Mouse (Mus musculus) neural tube, embryonic 13.5 days (tissue): ENCODE measurements around the gene Fsd1. TPM values are rescaled to one million over a fixed set of nuclear protein-coding genes. Genes with fewer than 3 reads are reported as not detected.

Source experiments
- ATAC-seq: fragments of 200-750 bp; cut with Nextera tagmentation; 2 replicates; pipeline ENCODE4 v1.8.0; 2017; ENCODE audit warnings: low read depth, mild to moderate bottlenecking, moderate TSS enrichment, moderate library complexity
- H3K27ac ChIP-seq: fragments of 300-500 bp; sonication (generic); replicated peaks from 2 replicates; pipeline ENCODE4 v1.5.1; 2015; ENCODE audit warnings: moderate library complexity, mild to moderate bottlenecking, inconsistent platforms
- H3K27me3 ChIP-seq: fragments of 300-500 bp; sonication (generic); 2 replicates; pipeline ENCODE4 v1.6.1; 2015; ENCODE audit warnings: mild to moderate bottlenecking, inconsistent platforms
- H3K36me3 ChIP-seq: fragments of 300-500 bp; sonication (generic); 2 replicates; pipeline ENCODE4 v1.6.1; 2015; ENCODE audit warnings: mild to moderate bottlenecking, inconsistent platforms
- H3K4me1 ChIP-seq: fragments of 300-500 bp; sonication (generic); replicated peaks from 2 replicates; pipeline ENCODE4 v1.6.1; 2015; ENCODE audit warnings: inconsistent platforms
- H3K4me2 ChIP-seq: fragments of 300-500 bp; sonication (generic); 2 replicates; pipeline ENCODE4 v1.6.1; 2015; ENCODE audit warnings: inconsistent platforms, mild to moderate bottlenecking, moderate library complexity
- H3K4me3 ChIP-seq: fragments of 300-500 bp; sonication (generic); 2 replicates; pipeline ENCODE4 v1.5.1; 2015; ENCODE audit warnings: mild to moderate bottlenecking, inconsistent platforms
- H3K9ac ChIP-seq: fragments of 300-500 bp; sonication (generic); 2 replicates; pipeline ENCODE4 v1.6.1; 2015; ENCODE audit warnings: moderate library complexity, mild to moderate bottlenecking, inconsistent platforms
- H3K9me3 ChIP-seq: fragments of 300-500 bp; sonication (generic); 2 replicates; pipeline ENCODE4 v1.6.1; 2016; ENCODE audit warnings: inconsistent platforms
- WGBS: fragments of 180-500 bp; shearing (Covaris S2); methylation state at CpG from one replicate; pipeline ENCODE4 v1.1.7; 2015; 5-methylcytosine and 5-hydroxymethylcytosine counted together
- polyA plus RNA-seq: library from polyadenylated mRNA; unstranded; fragments of >200 nt; fragmentation: Nextera tagmentation; extraction: Ambion mirVana; gene quantifications from 2 replicates; pipeline ENCODE4 v1.2.1, GENCODE M21; 2015

Fsd1 gene
- polyA plus RNA-seq, 1 experiment from 2014 or later, result 165 TPM

- Histone ChIP-seq H3K4me2 (peak overlapping the region; percentile 66), H3K9ac (peak overlapping the region; percentile 57), H3K9me3 (no peaks in the 10 kb centered on the region), H3K36me3 (0 out of 2 replicates have a peak, but pooled peaks cover 4% of the 10 kb centered on the region), H3K4me1 (peaks cover 40% of the 10 kb centered on the region), H3K4me3 (peak overlapping the region; percentile 44), H3K27me3 (peaks cover 20% of the 10 kb centered on the region), H3K27ac (peak overlapping the region; percentile 34)
- ATAC-seq, result peak; percentile 46
- WGBS, result under 1% methylated on average over 26 of the region's 26 CpGs
Measured at GRCm38 (mm10) chr17:55956129-55956528, 30.2 kb upstream of the Fsd1 start.

GRCm38 (mm10) chr17:55956591-55956990 lies 29.7 kb upstream of the Fsd1 start:
- Histone ChIP-seq H3K27ac (peak overlapping the region; percentile 34), H3K36me3 (peaks cover 8% of the 10 kb centered on the region; the same call in 1 of the 2 replicates), H3K4me3 (peak overlapping the region; percentile 44), H3K9me3 (no peaks in the 10 kb centered on the region), H3K9ac (peak overlapping the region; percentile 57), H3K4me1 (peaks cover 40% of the 10 kb centered on the region), H3K27me3 (peaks cover 20% of the 10 kb centered on the region), H3K4me2 (peak overlapping the region; percentile 66)
- no peak for ATAC-seq
- WGBS, result 38% methylated on average over 6 of the region's 6 CpGs

- Histone ChIP-seq H3K27me3 (peaks cover 20% of the 10 kb centered on the region), H3K4me1 (peaks cover 40% of the 10 kb centered on the region), H3K9ac (peak overlapping the region; percentile 57; the same call in 1 of the 2 replicates), H3K27ac (peak overlapping the region; percentile 25; the same call in 1 of the 2 replicates), H3K4me3 (no peak overlapping the region), H3K9me3 (no peaks in the 10 kb centered on the region), H3K4me2 (peak overlapping the region; percentile 66), H3K36me3 (peaks cover 14% of the 10 kb centered on the region)
- WGBS, result 16% methylated on average over 9 of the region's 9 CpGs
- ATAC-seq, result peak; percentile 32; the same call in 1 of the 2 replicates
Measured at GRCm38 (mm10) chr17:55957168-55957567, 29.1 kb upstream of the Fsd1 start.

DNA sequence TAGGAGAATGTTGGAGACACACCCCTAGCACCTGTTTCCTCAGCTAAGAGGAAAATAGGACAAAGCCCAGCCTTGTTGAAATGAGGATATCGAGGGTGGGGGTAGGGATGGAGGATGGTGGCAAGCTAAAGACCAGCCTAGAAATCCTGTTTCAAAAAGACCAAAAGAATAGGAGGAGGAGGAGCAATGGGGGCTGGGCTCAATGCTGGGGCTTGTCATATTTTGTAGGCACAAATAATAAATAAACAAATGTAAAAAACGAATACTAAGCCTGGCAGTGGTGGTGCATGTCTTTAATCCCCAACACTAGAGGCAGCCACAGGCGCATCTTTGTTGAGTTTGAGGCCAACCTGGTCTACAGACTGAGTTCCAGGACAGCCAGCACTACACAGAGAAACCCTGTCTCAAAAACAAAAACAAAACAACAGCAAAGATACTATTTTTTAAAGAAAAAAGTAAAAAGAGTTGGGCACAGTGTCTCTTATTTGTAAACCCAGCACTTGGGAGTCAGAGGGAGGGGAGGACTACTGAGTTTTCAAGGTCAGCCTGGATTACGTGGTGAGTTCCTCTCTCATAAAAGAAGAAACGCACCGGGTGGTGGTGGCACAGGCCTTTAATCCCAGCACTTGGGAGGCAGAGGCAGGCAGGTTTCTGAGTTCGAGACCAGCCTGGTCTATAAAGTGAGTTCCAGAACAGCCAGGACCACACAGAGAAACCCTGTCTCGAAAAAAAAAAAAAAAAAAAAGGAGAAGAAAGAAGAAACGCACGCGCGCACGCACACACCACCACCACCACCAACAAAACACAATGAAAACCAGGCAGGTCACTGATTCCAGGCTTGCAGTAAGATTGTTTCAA lies 28.4 kb upstream of the Fsd1 start:
- H3K27ac ChIP-seq, result peak overlapping the region; percentile 96
- H3K9me3 ChIP-seq, result no peaks in the 10 kb centered on the region
- peaks cover 41% of the 10 kb centered on the region for H3K4me1 ChIP-seq
- H3K27me3 ChIP-seq, result peaks cover 16% of the 10 kb centered on the region
- no peak for ATAC-seq
- WGBS, result 80% methylated on average over 13 of the region's 13 CpGs
- peak overlapping the region; percentile 51 for H3K4me3 ChIP-seq
- H3K9ac ChIP-seq, result peak overlapping the region; percentile 72
- H3K4me2 ChIP-seq, result peak overlapping the region; percentile 66
- peaks cover 18% of the 10 kb centered on the region for H3K36me3 ChIP-seq

DNA sequence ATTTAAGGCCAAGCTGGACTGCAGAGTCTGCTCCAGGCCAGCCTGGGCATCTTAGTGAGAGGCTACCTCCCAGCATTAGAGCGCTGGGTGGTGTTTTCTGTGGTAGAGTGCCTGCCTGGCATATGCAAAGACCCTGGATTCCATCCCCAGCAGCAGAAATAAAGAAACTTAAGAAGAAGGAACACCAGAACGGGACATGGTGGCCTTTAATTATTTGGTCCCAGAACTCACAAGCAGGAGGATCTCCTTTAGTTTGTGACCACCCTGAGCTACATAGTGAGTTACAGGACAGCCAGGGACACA lies 27.8 kb upstream of the Fsd1 start:
- Histone ChIP-seq H3K4me3 (peak overlapping the region; percentile 51), H3K27me3 (peaks cover 16% of the 10 kb centered on the region), H3K27ac (peak overlapping the region; percentile 96), H3K36me3 (peaks cover 24% of the 10 kb centered on the region), H3K4me1 (peaks cover 46% of the 10 kb centered on the region), H3K9ac (peak overlapping the region; percentile 72), H3K4me2 (peak overlapping the region; percentile 64), H3K9me3 (no peaks in the 10 kb centered on the region)
- 26% methylated on average over 2 of the region's 2 CpGs for WGBS
- no peak for ATAC-seq

DNA sequence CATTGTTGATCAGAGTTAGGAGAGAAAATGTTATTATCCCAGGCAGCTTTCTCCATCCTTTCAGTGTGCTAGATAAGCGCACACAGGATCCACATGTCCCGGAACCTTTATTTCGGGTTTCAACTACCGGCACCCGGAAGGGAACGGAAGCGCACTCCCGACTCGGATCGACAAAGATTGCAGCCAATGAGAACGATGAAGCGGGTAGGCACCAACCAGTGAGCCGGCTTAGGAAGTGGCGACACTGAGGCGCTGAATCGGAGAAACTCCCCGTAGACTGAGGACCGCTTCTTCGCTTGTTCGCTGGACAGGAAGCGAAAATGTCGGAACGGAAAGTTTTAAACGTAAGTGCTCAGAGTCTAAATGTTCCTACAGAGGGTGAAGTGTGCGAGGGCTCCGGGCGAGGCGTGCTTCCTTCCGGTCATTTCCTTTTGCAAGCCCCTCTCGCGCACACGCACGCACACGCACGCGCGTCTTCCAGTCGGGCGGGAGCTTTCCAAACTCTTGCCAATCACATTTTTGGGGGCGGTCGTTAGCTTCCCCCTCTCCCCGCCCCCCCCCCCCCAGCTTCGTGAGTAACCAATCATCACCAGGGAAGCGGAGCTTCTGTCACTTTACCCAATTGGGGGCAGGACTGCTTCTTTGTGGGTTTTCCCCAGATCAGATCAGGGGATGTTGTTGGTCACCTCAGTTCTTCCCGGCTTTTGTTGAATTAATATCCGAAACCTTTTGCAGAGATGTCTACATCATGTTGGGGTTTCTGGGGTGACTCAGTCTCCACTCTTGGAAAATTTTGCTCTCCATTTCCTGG lies 27.2 kb upstream of the Fsd1 start, which contains the start of gene Yju2:
TSS of gene Yju2 (plus strand) at position 182 of the 811 bp plus-strand sequence.
- WGBS, result under 1% methylated on average over 45 of the region's 46 CpGs
- Histone ChIP-seq H3K27me3 (peaks cover 15% of the 10 kb centered on the region), H3K36me3 (peaks cover 30% of the 10 kb centered on the region), H3K9me3 (no peaks in the 10 kb centered on the region), H3K4me3 (peak within 1 kb of the TSS; percentile 51), H3K27ac (peak within 1 kb of the TSS; percentile 96), H3K4me2 (peak within 1 kb of the TSS; percentile 64), H3K9ac (peak within 1 kb of the TSS; percentile 72), H3K4me1 (peaks cover 46% of the 10 kb centered on the region)
- peak; percentile 90 for ATAC-seq

- H3K4me2 ChIP-seq, result peak overlapping the region; percentile 64
- peak overlapping the region; percentile 96 for H3K27ac ChIP-seq
Measured at GRCm38 (mm10) chr17:55959946-55960740, 26.2 kb upstream of the Fsd1 start.

GRCm38 (mm10) chr17:55960791-55961190 lies 25.5 kb upstream of the Fsd1 start:
- no peak overlapping the region for H3K27ac ChIP-seq
- no peak for ATAC-seq
- H3K36me3 ChIP-seq, result peaks cover 45% of the 10 kb centered on the region
- no peak overlapping the region for H3K9ac ChIP-seq
- H3K27me3 ChIP-seq, result no peaks in the 10 kb centered on the region
- no peaks in the 10 kb centered on the region for H3K9me3 ChIP-seq
- peaks cover 42% of the 10 kb centered on the region for H3K4me1 ChIP-seq
- H3K4me2 ChIP-seq, result no peak overlapping the region
- no peak overlapping the region for H3K4me3 ChIP-seq

More at GRCm38 (mm10) chr17:55959946-55960740, 26.2 kb upstream of the Fsd1 start:
- Histone ChIP-seq H3K4me1 (peaks cover 46% of the 10 kb centered on the region), H3K9me3 (no peaks in the 10 kb centered on the region), H3K36me3 (peaks cover 40% of the 10 kb centered on the region), H3K4me3 (peak overlapping the region; percentile 51), H3K27me3 (peaks cover 4% of the 10 kb centered on the region), H3K9ac (peak overlapping the region; percentile 67)
- ATAC-seq, result no peak
- 78% methylated on average over 10 of the region's 10 CpGs for WGBS

DNA sequence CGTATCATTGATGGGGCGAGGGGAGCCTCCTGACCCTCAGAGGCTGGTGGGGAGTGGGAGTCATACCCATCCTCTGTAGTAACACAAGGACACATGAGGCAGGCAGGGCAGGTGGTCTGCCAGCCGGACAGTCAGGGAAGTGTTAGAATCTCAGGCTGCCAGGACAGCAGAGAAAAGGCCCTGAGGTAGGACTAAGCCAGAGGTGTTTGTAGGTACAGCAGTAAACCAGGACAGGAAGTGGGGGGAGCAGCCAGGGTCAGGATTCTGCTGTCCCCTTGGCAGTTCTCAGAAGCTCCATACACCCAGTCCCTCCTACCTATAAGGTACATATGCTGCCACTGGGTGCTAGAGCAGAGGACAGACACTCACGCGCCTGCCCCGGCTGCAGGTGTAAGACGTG lies 24.7 kb upstream of the Fsd1 start:
- H3K27ac ChIP-seq, result no peak overlapping the region
- no peak overlapping the region for H3K4me2 ChIP-seq
- peaks cover 52% of the 10 kb centered on the region for H3K36me3 ChIP-seq
- no peak overlapping the region for H3K9ac ChIP-seq
- no peaks in the 10 kb centered on the region for H3K9me3 ChIP-seq
- ATAC-seq, result no peak
- H3K4me3 ChIP-seq, result no peak overlapping the region
- H3K4me1 ChIP-seq, result peaks cover 34% of the 10 kb centered on the region
- no peaks in the 10 kb centered on the region for H3K27me3 ChIP-seq
- WGBS, result 93% methylated on average over 7 of the region's 7 CpGs

DNA sequence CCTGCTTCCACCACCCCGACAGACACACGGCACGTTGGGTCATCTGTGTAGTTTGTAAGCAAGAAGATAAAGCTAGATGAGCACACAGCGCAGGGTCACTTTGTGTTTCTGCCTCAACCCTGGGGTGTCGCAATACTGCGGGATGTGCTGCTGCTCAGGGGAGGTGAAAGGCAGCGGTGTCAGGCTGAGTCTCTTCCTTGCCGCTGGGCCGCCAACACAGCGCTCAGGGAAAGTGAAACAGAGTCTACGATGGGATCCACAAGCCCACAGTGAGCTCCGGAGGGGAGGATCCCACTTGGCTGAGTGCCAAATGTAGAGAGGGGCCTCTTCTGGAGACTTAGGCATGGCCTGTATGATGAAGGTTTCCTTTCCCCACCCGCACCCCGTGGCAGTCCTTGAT lies 23.1 kb upstream of the Fsd1 start:
- Histone ChIP-seq H3K4me2 (no peak overlapping the region), H3K36me3 (peaks cover 68% of the 10 kb centered on the region), H3K9ac (no peak overlapping the region), H3K4me3 (no peak overlapping the region), H3K27ac (peak overlapping the region; percentile 23; the same call in 1 of the 2 replicates), H3K27me3 (no peaks in the 10 kb centered on the region), H3K4me1 (peaks cover 29% of the 10 kb centered on the region), H3K9me3 (no peaks in the 10 kb centered on the region)
- WGBS, result 80% methylated on average over 14 of the region's 14 CpGs
- ATAC-seq, result no peak

DNA sequence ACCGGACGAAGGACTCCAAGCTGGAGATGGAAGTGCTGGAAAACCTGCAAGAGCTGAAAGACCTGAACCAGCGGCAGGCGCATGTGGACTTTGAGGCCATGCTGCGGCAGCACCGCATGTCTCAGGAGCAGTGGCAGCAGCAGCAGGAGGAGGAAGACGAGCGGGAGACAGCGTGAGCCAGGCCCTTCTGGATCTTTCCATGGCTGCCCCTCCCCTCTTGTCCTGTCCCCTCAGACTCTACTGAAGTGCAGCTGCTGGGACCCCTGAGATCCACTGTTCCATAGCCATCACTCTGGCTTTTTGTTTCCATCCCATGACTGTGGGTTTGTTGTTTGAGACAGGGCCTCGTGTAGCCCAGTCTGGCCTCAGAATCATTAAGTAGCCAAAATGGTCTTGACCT lies 21.8 kb upstream of the Fsd1 start:
- Histone ChIP-seq H3K27ac (no peak overlapping the region), H3K9me3 (no peaks in the 10 kb centered on the region), H3K4me1 (peaks cover 36% of the 10 kb centered on the region), H3K27me3 (no peaks in the 10 kb centered on the region), H3K9ac (no peak overlapping the region), H3K36me3 (peaks cover 68% of the 10 kb centered on the region), H3K4me2 (no peak overlapping the region), H3K4me3 (no peak overlapping the region)
- 91% methylated on average over 10 of the region's 10 CpGs for WGBS
- no peak for ATAC-seq
